Mouse (Mus musculus) embryo, embryonic 9.5 days (tissue): ENCODE results near the gene Tspan12.

ENCODE experiments used
- DNase-seq: peaks from one replicate; pipeline ENCODE4 v3.0.0-alpha.2; 2017; ENCODE audit errors: extremely low spot score

The Tspan12 gene

DNA sequence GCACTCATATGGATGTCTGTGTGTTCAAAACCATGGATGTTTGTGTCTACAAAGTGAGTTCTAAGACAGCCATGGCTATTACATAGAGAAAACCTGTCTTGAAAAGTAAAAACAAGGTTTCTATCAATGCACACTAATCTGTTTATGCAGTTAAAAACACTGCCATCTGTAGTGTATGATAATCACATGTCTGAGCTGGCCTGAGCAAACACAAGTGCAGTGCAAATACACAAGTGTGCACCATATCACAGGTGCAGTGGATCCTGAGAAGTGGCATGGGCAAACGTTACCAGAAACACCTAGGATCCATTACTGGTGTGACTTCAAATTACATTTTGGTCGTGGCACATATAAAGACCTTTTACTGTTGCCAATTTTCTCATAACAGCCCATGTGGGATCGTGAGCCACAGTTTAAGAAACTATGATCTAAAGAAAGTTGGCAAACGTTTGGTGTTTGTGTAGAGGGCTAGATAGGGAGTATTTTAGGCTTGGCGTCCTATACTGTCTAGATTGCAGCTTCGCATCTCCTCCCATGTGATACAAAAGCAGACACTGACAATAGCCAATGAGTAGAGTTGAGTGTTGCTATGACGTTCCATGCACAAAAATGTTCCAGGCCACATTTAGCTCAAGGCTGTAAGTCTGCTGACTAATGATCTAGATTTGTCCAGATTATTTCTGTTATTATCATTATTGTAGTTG, 78.0 kb downstream of the Tspan12 start:
- DNase-seq: no peak

- DNase-seq: no peak
These were observed 82.9 kb downstream of the Tspan12 start for GRCm38 (mm10) chr6:21769447-21769809.

GRCm38 (mm10) chr6:21768745-21769446, 83.4 kb downstream of the Tspan12 start:
- no peak for DNase-seq

DNA sequence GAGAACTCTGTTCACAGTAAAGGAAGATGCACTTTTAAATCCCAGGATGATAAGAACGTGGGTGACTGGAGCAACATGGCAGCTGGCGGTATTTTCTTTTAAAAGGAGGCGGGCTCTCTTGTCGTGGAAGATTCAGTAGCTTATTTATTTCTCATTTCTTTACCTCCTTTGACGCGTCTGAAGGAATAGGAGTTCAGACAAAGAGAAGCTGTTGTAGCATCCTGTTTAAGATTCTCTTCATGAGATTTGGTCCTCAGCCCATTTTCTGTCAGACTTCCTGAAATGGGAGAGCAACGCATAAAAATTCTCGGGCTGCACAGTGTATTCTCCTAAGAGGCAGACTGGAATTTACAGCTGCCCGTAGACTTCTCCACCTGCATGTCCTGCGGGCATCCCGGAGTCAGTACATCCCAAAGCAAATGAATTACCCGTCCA, 84.5 kb downstream of the Tspan12 start:
- DNase-seq: no peak

GRCm38 (mm10) chr6:21747536-21747935, 104.8 kb downstream of the Tspan12 start:
- no peak for DNase-seq

DNA sequence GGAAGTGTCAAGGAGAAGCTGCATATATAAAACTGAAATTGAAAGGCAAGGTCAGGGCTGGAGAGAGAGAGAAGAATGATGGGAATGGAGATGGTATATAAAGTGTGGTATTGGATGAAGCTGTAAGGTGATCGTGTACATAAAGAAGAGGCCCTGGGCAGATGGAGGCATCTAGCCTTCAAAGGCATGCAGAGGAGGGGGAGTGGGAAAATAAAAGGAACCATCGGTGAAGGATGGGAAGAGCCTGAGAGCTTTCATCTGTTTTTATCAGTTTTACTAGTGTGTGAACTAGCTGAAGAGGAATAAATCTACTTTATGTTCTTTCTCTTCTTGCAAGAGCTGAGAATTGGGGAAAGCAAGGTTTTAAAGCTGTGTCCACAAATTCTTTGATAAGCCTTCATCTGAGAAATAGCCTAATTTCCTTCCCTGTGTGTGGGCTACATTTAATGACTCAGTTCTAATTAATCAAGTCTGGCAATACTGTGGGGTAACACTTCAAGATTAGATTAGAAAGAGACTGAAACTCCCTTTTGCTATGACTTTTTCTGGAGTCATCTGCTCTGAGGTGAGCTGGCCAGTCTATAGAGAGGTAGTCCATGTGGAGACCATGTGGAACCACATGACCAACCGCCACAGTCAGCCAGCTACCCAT, 107.6 kb downstream of the Tspan12 start:
- no peak for DNase-seq

DNA sequence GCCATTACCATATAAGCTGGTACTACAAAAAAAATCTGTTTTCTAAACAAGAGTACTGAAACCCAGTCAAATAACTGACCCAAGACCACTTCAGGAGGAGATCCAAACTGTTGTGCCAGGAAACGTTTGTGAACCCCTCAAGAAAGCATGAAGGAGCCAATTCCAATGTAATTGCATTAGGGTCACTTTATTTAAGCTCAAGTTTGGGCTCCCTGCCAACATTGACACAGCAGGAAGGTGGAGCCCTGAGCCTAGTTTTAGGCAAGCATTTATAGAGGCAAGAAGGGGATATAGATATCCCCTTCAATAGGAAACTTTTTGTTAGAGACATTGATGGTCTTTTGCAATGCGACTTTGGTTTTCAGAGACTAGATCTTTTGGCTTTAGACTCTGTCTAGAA, 111.7 kb downstream of the Tspan12 start:
- DNase-seq: no peak

DNA sequence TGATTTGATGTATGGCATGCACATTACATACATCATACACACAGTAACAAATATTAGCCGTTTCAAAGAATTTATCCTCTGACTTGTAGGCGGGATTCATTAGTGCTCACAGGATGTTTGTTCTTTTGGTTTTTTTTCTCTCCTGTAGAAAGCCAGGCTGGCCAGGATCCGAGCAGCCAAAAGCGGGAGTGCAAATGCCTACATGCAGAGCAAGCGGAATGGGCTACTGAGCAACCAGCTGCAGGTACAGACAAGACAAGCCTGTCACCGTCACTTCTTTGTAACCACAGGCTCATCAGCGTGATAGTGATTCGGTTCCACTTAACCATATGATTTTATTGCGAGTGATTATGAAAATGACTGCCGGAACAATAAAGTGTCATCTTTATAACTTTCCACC, 130.1 kb downstream of the Tspan12 start:
- DNase-seq: no peak
